Mouse (Mus musculus) mouse embryonic stem cell (cell line): Measurements from ENCODE around the gene Slc45a1.

Experiments used
- in situ Hi-C, 2 experiments: fragments of 300-500 bp; cut with MboI; formaldehyde crosslinking; loops; 1 replicate in 1 of 2; 3 replicates in 1 of 2; pipeline ENCODE4 v1.14.3; 2019 to 2020; ENCODE audit warnings: low sequenced_read_pairs in 2 of 2, low pct_unique_long_range_greater_than_20kb in 1 of 2, mixed read lengths in 1 of 2; ENCODE audit not compliant: unreplicated experiment in 1 of 2

Gene Slc45a1

GRCm38 (mm10) chr4:150664726-150665125, 12.8 kb upstream of the Slc45a1 start:
- in situ Hi-C loops, result loop anchor here in 1 of 2 experiments (10.0 kb wide), 1 partner anchor 230 kb away; no protein-coding TSS in a partner anchor

DNA sequence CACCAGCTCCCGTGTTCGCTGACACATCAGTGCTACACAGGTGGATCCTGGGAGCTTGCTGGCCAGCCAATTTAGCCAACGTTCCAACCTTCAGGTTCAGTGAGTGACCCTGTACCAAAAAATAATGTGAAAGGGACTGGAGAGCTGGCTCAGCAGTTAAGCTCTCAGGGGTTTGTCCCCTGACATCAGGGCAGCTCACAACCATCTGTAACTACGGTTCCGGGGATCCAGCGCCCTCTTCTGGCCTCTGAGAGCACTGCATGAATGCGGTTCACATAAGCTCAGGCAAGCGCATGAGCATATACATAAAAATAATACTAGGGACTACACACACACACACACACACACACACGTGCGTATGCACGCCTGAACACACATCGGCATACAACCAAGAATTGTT, 11.2 kb upstream of the Slc45a1 start:
- in situ Hi-C loops, result loop anchor here in 1 of 2 experiments (10.0 kb wide), 1 partner anchor 232 kb away; no protein-coding TSS in a partner anchor

- in situ Hi-C loops, result loop anchor here in 1 of 2 experiments (10.0 kb wide), 1 partner anchor 233 kb away; no protein-coding TSS in a partner anchor
Measured at GRCm38 (mm10) chr4:150661886-150662285, 9.9 kb upstream of the Slc45a1 start.

DNA sequence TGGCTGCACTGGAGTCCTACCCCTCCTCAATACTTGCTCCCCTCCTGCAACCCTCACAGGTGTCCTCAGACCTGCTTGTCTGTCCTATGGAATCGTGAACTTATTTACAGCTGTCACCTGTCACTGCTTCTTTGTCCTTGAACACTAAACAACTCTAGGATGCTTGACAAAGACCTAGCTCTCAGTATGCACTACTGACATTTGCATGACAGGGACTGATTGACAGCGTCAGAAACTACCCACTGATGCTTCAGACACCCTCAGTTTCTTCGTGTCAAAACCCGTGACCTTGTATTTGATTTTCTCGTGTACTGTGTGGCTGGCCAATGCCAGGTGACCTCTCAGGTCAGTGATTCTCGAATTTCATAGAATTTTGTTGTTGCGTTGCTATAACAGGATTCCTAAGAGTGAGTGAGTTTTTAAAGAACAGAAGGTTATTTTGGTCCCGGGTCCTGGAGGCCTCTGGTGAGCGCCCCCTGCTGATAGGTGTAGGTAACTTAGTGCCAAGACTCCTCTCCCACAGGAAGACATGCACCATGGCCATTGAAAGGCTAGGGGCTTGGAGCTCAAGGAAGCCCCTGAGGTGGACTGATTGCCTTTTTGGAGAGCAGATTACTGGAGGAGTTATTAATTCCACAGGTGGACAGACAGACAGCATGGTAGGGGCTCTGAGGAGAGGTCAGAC, 8.1 kb upstream of the Slc45a1 start:
- in situ Hi-C loops, result loop anchor here (10.0 kb wide), 3 partner anchors 205 to 305 kb away; no protein-coding TSS in a partner anchor

DNA sequence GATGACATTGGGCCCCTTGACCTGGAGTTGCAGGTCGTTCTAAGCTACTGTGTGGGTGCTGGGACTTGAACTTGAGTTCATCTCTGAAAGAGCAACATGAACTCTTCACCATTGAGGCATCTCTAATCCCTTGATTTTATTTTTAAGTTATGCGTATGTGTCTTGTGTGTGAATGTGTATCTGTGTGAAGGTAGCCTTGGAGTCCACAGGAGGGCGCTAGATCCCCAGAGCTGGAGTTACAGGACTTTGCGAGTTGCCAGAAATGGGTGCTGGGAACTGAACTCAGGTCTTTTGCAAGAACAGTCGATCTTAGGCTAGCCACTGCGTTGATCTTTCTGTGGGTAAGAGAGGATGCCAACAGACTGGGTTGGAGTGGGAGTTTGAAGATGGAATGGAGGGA, 4.5 kb upstream of the Slc45a1 start:
- in situ Hi-C loops, result loop anchor here (10.0 kb wide), 3 partner anchors 208 to 308 kb away; no protein-coding TSS in a partner anchor

GRCm38 (mm10) chr4:150655989-150656388, 4.0 kb upstream of the Slc45a1 start:
- in situ Hi-C loops, result loop anchor here (10.0 kb wide), 3 partner anchors 209 to 309 kb away; no protein-coding TSS in a partner anchor

- in situ Hi-C loops, result loop anchor here (10.0 kb wide), 3 partner anchors 212 to 312 kb away; no protein-coding TSS in a partner anchor
Measured at GRCm38 (mm10) chr4:150653072-150653599, 1.2 kb upstream of the Slc45a1 start.

DNA sequence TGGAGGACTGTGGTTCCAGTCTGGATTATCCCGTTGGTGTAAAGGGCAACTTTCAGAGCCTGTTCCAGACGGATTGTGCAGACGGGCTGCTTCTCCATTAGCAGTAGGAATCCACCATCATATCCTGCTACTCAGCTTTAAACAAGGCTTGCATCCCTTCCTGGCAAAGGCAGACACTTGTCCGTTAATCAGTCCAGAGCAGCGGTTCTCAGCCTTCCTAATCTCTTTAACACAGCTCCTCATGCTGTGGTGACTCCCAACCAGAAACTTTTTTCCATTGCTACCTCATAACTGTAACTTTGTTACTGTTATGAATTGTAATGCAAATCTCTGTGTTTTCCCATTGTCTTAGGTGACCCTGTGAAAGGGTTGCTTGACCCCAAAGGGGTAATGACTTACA, 2.6 kb downstream of the Slc45a1 start:
- in situ Hi-C loops, result no loop called here

- in situ Hi-C loops, result no loop called here
Measured at GRCm38 (mm10) chr4:150644299-150644698, 7.7 kb downstream of the Slc45a1 start.

DNA sequence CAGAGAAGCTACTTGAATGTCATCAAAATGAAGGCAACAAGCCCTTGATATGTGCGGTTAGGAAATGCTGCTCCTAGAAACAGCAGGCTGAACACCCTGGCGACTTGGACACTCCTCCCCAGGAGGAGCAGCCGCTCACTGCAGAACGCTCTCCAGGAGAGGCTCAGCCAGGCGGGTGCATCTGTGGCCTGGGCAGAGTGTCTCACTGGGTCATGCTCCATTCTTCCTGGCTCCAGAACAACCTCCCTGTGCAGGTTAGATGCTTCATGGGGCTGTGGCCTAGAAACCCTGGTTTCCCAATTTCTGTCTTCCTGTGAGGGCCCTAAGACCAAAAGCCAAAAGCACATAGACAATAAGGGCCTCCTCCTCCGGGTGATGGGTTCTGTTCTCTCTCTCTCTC, 15.3 kb downstream of the Slc45a1 start:
- in situ Hi-C loops, result no loop called here

DNA sequence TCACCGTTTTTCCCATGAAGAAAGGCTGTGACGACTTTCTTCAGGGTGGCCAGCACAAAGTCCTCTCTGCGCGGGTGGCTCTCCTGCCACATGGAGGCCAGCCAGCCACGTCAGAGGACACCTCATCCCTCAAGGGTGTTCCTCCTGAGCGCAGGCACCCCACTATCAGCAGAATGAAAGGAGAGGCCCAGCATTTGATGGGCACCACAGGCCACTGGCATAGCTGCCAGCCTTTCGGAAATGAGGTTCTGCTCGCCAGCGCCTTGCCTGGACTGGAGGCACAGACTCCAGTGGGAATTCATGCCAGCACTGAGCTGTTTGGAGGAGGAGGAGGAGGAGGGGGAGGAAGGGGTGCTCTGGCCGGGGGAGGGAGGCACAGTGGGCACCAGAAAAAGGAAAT, 16.4 kb downstream of the Slc45a1 start:
- in situ Hi-C loops, result no loop called here

- in situ Hi-C loops, result no loop called here
Measured at GRCm38 (mm10) chr4:150629266-150629665, 22.7 kb downstream of the Slc45a1 start.

DNA sequence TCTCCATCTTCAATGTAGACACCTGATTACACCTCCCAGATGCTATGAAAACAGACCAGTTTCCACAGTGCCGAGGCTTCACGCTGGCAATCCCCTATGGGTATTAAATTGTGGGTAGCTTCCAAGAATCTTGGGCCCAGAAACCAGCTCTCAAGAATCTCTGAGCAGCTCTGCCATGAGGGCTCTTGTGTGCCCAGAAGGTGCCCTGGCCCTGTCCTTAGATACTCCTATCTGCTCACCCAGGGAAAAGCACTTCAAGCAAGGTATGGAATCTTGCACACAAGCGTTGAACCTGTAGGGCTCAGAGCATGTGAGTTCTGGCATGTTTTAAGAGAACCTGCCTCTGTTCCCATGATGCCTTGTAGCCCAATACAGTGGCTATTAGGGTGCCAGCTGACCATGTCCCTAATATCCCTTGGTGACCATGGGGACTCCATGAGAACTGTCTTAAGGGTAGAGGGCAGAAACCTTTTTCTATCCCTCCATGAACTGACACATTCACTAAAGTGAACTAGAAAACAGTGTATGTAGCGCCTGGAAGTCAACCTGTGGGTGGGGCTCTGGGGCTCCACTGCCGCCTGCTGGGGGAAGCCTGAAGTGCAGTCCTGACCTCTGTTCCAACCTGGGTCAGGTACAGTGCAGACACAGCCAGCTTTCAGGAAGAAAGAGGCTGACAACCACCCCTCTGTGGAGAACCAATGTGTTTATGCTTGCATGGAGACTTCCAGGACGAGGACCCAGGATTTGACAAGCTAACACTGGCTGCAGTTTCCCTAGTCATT, 25.8 kb downstream of the Slc45a1 start:
- in situ Hi-C loops, result no loop called here

DNA sequence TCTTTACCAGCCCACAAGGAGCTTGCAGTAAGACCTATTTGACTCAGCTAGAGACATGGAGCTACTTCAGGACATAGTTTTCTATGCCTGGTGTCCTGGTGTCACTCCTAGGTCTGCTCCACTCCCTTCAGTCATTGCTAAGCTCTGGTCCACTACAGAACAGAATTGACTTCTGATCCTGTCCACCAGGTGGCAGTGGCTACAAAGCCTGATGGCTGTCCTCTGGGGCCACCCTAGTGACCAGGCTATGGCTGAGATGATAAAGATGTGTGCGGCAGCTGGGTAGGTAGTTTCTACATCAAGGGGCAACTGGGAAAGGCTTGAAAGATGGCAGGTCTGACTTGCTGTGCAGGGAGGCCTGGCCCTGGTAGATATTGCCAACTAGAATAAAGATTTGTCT, 26.5 kb downstream of the Slc45a1 start:
- in situ Hi-C loops, result no loop called here

- in situ Hi-C loops, result no loop called here
Measured at GRCm38 (mm10) chr4:150624933-150625332, 27.0 kb downstream of the Slc45a1 start.

DNA sequence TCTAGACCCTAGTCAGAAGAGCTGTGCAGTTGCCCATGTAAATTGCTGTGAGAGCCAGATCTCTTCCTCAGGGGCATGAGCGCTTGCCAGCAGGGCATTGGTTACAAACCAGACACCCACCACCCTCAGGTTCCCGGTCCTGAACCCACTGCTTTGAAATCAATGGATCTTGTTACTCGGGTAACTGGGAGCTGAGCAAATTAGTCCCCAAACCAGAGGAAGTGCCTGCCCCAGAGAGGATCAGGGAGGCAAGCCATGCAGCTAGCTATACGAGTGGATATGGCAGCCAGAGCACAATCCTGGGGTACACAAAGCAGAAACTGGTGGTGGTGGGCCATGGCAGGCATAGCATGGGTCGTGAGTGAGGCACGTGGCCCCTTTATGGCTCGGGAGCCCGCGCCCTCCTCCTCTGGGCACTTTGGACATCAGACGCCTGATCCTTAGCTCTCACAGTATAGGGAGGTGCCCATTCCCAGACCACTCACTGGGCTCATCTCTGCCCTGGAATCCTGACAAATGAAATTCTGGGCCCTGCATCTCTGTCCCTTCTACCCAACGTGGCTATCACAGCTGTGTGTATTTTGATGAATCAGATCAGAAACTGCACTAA, 27.7 kb downstream of the Slc45a1 start:
- in situ Hi-C loops, result no loop called here

DNA sequence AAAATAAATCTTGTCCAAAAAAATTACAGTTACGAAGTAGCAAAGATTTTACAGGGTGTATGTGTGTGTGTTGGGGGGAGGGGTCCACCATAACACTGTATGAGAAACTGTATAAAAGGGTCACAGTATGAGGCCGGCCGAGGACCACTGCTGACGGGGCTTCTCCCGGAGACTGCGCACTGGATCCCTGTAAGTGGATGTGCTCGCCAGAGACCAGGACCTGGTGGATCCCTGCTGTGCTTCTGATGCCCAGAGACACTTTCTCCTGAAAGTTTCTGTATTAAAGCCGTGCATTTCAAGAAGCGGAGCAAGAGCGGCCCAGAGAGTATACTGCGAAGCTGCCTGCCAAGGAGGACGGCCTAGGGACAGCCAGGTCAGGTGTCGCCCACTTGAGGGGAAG, 29.3 kb downstream of the Slc45a1 start:
- in situ Hi-C loops, result no loop called here

DNA sequence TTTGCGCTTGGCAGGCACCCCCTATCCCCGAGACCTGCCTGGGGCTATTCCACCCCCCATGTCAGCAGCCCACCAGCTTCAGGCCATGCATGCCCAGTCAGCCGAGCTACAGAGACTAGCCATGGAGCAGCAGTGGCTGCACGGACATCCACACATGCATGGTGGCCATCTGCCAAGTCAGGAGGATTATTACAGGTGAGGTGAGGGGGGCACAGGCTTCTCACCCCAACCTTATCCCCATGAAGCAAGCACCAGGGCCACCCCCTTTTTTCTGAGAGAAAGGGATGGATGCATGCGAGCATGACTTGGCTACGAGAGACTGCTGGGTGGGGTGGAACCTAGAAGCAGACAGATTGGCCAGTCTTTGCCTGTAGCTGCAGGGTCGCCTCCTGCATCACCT, 33.0 kb downstream of the Slc45a1 start:
- in situ Hi-C loops, result no loop called here

- in situ Hi-C loops, result no loop called here
Measured at GRCm38 (mm10) chr4:150616841-150617240, 35.1 kb downstream of the Slc45a1 start.
